Mouse (Mus musculus): ENCODE measurements at regions not wholly inside any gene's neighbourhood (a gene's known extent, or its start where the extent isn't known, plus 50 kb on each side); places are given as distances from the start of the nearest gene placed in this dataset.

DNA sequence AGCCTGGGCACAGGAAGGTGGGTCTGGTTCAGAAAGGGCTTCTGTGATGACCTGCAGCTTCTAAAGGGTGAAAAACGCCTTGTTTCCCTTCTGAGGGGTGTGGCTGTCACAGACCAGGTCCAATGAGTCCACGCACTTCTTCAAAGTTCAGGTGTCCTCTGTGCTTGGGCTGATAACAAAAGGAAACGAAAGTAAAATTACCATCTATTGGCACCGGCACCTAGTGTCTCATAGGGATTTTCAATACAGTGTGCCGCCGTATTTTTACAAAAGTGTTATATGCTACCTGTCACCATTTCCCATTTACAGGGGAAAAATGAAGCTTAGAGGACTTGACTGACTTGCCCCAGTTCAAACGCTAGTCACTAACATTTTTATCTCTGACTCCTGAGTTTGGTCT, 89.3 kb downstream of the Fam76b start:
- 77% methylated on average over 7 of the region's 7 CpGs for WGBS

DNA sequence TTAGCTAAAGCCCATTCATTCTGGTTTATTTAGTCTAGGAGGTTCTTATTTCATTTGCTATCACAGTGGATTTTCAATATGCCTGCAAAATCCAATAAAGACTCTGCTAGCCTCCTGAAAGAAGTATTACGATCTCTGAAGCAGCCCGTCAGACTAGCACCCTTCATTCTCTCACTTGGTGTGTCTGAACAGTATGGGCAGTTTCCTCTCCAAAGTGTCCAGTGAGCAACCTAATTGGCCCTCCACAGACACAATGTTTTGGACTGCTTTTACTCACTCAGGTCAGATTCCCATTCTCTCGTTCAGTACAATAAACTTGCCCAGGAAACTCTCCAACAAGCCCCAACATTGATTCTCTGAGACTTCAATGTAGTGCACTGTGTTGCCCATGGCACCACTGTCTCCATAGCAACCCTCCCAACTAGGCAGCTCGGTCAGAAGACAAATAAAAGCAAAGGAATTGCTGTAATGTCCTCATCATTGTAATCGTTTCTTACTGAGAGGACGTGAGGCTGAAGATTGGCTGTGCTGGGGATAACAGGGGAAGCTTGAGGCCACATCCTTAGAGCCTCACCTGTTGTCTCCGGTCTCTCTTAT, 91.2 kb downstream of the Fam76b start:
- 50% methylated on average over 7 of the region's 7 CpGs for WGBS
- H3K27ac ChIP-seq (ENCODE audit: low read length): no peak overlapping the region
- ATAC-seq (no peak), DNase-seq (ENCODE audit: low spot score) (peak; percentile 17)
- H3K4me1 ChIP-seq (ENCODE audit: insufficient read depth, low read depth, low read length): no peaks in the 10 kb centered on the region
- no peak overlapping the region for H3K4me3 ChIP-seq (ENCODE audit: low read depth, low read length)
- no peak overlapping the region for H3K4me2 ChIP-seq (replicated peaks; ENCODE audit: low read depth, low read length)
- no peaks in the 10 kb centered on the region for H3K9me3 ChIP-seq (ENCODE audit: low read length)
- H3K36me3 ChIP-seq (ENCODE audit: insufficient read depth, low read length): no peaks in the 10 kb centered on the region
- no peaks in the 10 kb centered on the region for H3K27me3 ChIP-seq (replicated peaks; ENCODE audit: insufficient read depth, low read length)
- no peak for TF ChIP-seq EP300 (IDR thresholded peaks at IDR 0.05)
- no peak for TF ChIP-seq CTCF (IDR thresholded peaks at IDR 0.05)
- no peak overlapping the region for H3K9ac ChIP-seq (replicated peaks; ENCODE audit: low read depth)

More for the DNA sequence above, 89.3 kb downstream of the Fam76b start:
- H3K36me3 ChIP-seq (ENCODE audit: insufficient read depth, low read length): no peaks in the 10 kb centered on the region
- H3K27me3 ChIP-seq (replicated peaks; ENCODE audit: insufficient read depth, low read length): no peaks in the 10 kb centered on the region
- no peak overlapping the region for H3K9ac ChIP-seq (replicated peaks; ENCODE audit: low read depth)
- H3K4me1 ChIP-seq (ENCODE audit: insufficient read depth, low read depth, low read length): no peaks in the 10 kb centered on the region
- H3K9me3 ChIP-seq (ENCODE audit: low read length): no peaks in the 10 kb centered on the region
- H3K27ac ChIP-seq (ENCODE audit: low read length): no peak overlapping the region
- TF ChIP-seq CTCF (IDR thresholded peaks at IDR 0.05): no peak
- no peak for TF ChIP-seq EP300 (IDR thresholded peaks at IDR 0.05)
- H3K4me3 ChIP-seq (ENCODE audit: low read depth, low read length): no peak overlapping the region
- ATAC-seq (no peak), DNase-seq (ENCODE audit: low spot score) (no peak)
- no peak overlapping the region for H3K4me2 ChIP-seq (replicated peaks; ENCODE audit: low read depth, low read length)

DNA sequence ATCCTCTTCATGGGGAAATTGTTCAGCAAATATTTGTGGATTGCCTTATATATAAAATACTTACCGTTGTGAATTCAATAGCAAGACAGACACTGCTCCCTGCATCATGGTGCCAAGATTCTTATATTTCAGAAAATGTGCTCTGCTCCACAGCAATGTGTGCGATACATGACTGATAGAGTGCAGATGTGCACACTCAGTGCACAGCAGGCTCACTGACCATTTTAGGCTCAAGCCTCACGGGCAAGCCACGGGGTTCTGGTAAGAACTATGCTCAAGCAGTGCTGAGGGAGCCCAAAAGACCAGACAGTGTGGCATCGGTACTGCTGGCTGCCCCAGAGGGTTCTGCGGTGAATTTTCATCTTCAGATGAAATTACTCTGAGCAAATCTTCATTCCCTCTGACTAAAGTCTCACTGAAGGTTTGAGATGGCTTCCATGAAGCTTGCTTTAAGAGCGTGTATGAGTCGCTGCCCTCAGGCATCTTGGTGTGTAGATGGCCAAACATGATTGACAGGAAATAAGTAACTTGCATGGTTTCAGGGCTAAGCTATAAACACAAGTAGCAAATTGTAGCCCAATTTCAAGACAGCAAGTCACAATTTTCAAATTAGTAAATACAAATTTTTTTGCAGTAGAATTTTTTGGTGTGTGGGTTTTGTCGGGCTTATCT, 92.4 kb downstream of the Fam76b start:
- no peak overlapping the region for H3K9ac ChIP-seq (replicated peaks; ENCODE audit: low read depth)
- 75% methylated on average over 9 of the region's 9 CpGs for WGBS

DNA sequence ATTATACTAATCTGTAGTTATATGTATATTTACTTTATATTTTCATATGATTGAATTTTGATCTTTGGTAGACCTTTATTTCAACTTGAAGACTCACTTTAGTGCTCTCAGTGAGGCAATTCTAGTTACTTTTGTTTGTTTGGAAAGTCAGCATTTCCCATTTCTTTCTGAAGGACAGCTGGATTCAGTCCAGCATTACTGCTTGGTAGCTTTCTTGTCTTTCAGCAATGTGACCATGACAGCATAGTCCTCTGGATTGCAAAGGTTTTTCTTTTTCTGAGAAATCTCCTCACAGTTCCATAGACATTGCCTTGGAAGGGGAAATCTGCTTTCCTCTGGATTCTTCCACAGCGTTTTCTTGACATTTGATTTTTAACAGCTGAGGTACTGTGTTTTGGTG, 93.1 kb downstream of the Fam76b start:
- Histone ChIP-seq H3K9ac (replicated peaks; ENCODE audit: low read depth) (no peak overlapping the region), H3K4me1 (ENCODE audit: insufficient read depth, low read depth, low read length) (no peaks in the 10 kb centered on the region), H3K36me3 (ENCODE audit: insufficient read depth, low read length) (no peaks in the 10 kb centered on the region), H3K4me2 (replicated peaks; ENCODE audit: low read depth, low read length) (no peak overlapping the region), H3K27ac (ENCODE audit: low read length) (no peak overlapping the region), H3K27me3 (replicated peaks; ENCODE audit: insufficient read depth, low read length) (no peaks in the 10 kb centered on the region), H3K9me3 (ENCODE audit: low read length) (no peaks in the 10 kb centered on the region), H3K4me3 (ENCODE audit: low read depth, low read length) (no peak overlapping the region)
- DNase-seq (ENCODE audit: low spot score) (peak; percentile 46), ATAC-seq (no peak)
- TF ChIP-seq CTCF (IDR thresholded peaks at IDR 0.05) (no peak), EP300 (IDR thresholded peaks at IDR 0.05) (no peak)
- 66% methylated on average over 1 of the region's 1 CpGs for WGBS

More for the DNA sequence above, 92.4 kb downstream of the Fam76b start:
- H3K9me3 ChIP-seq (ENCODE audit: low read length): no peaks in the 10 kb centered on the region
- no peaks in the 10 kb centered on the region for H3K4me1 ChIP-seq (ENCODE audit: insufficient read depth, low read depth, low read length)
- H3K4me3 ChIP-seq (ENCODE audit: low read depth, low read length): no peak overlapping the region
- ATAC-seq (no peak), DNase-seq (ENCODE audit: low spot score) (no peak)
- H3K27me3 ChIP-seq (replicated peaks; ENCODE audit: insufficient read depth, low read length): no peaks in the 10 kb centered on the region
- no peaks in the 10 kb centered on the region for H3K36me3 ChIP-seq (ENCODE audit: insufficient read depth, low read length)
- no peak for TF ChIP-seq EP300 (IDR thresholded peaks at IDR 0.05)
- H3K4me2 ChIP-seq (replicated peaks; ENCODE audit: low read depth, low read length): no peak overlapping the region
- H3K27ac ChIP-seq (ENCODE audit: low read length): no peak overlapping the region

DNA sequence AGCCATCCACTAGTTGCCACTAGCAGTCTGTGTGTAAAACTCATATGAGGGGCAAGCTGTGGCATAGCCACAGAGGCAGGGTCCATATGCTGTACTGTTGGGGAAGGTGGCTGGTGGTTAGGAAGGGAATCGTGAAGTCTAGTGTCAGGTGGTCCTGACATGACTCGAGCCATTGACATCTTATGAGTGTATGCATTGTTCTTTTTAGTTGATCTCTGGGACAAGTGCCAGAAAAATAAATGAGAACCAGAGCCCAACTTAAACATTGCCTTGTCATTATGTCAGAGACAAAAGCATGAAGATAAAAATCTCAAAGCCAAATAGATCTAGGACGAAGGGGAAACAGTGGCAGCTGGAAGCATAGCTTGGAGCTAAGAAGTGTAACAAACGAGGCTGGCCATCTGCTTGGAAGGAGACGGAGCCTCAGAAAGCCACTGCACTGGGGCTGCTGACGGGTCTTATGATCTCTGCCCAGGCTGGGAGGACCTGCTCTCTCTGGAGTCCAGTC, 104.5 kb downstream of the Fam76b start:
- Histone ChIP-seq H3K36me3 (ENCODE audit: insufficient read depth, low read length) (no peaks in the 10 kb centered on the region), H3K4me2 (replicated peaks; ENCODE audit: low read depth, low read length) (no peak overlapping the region), H3K9me3 (ENCODE audit: low read length) (no peaks in the 10 kb centered on the region), H3K4me3 (ENCODE audit: low read depth, low read length) (no peak overlapping the region), H3K4me1 (ENCODE audit: insufficient read depth, low read depth, low read length) (0 out of 2 replicates have a peak, but pooled peaks cover 3% of the 10 kb centered on the region), H3K9ac (replicated peaks; ENCODE audit: low read depth) (no peak overlapping the region), H3K27me3 (replicated peaks; ENCODE audit: insufficient read depth, low read length) (no peaks in the 10 kb centered on the region), H3K27ac (ENCODE audit: low read length) (no peak overlapping the region)
- ATAC-seq (peak; percentile 57), DNase-seq (ENCODE audit: low spot score) (peak; percentile 45)
- no peak for TF ChIP-seq EP300 (IDR thresholded peaks at IDR 0.05)
- TF ChIP-seq CTCF (IDR thresholded peaks at IDR 0.05): no peak
- 8% methylated on average over 6 of the region's 6 CpGs for WGBS

- DNase-seq (ENCODE audit: low spot score): no peak
- Histone ChIP-seq H3K4me2 (replicated peaks; ENCODE audit: low read depth, low read length) (no peak overlapping the region), H3K9ac (replicated peaks; ENCODE audit: low read depth) (no peak overlapping the region), H3K4me1 (ENCODE audit: insufficient read depth, low read depth, low read length) (0 out of 2 replicates have a peak, but pooled peaks cover 3% of the 10 kb centered on the region), H3K27ac (ENCODE audit: low read length) (no peak overlapping the region), H3K9me3 (ENCODE audit: low read length) (no peaks in the 10 kb centered on the region), H3K36me3 (ENCODE audit: insufficient read depth, low read length) (no peaks in the 10 kb centered on the region), H3K27me3 (replicated peaks; ENCODE audit: insufficient read depth, low read length) (no peaks in the 10 kb centered on the region), H3K4me3 (ENCODE audit: low read depth, low read length) (no peak overlapping the region)
- ATAC-seq: no peak
- 36% methylated on average over 6 of the region's 6 CpGs for WGBS
- TF ChIP-seq EP300 (IDR thresholded peaks at IDR 0.05): no peak
- no peak for TF ChIP-seq CTCF (IDR thresholded peaks at IDR 0.05)
These were observed 105.9 kb downstream of the Fam76b start for GRCm38 (mm10) chr9:13933404-13933803.
